In the genomic region with DNA sequence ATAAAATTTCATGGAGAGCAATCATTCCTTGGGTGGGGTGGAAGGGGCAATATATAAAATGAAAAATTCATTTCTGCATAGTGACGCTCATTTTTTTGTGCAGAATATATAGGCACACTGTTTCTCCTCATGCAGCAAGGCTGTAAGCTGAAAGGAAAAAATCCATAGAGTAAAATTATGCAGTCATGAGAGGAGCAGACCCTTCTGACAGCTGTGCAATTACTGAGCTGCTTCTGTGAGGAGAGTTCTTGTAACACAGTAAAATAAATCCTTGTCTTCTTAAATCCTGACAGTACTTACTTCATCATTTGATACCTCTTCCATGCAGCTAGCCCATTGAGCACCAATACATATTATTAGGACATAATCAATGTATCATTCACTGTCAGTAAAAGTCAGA, we compare ENCODE assay signal across 27 mouse cellular contexts.
DNase-seq lines count a peak whose midpoint lies in the region; ATAC-seq and TF ChIP-seq lines count a peak whose summit lies in the region.
"Had no signal": no experiment of that assay in that cellular context is flagged by ENCODE, and none has a peak within 500 bp of the region (broad histone marks: within the 10 kb centered on the region; RNA-seq: fewer than 3 reads in every experiment).

No protein-coding gene starts in this region.

- H3K27me3 ChIP-seq in forebrain, embryonic 14.5 days (replicated peaks; ENCODE audit: control insufficient read depth, insufficient read depth, low read length): no peaks in the 10 kb centered on the region
- no peaks in the 10 kb centered on the region for H3K27me3 ChIP-seq in forebrain, embryonic 10.5 days (ENCODE audit: poor library complexity, severe bottlenecking)
- H3K27me3 ChIP-seq in forebrain, postnatal 0 days (ENCODE audit: insufficient read depth, low read length): no peaks in the 10 kb centered on the region
- no peaks in the 10 kb centered on the region for H3K27me3 ChIP-seq in forebrain, embryonic 12.5 days
- no peaks in the 10 kb centered on the region for H3K27me3 ChIP-seq in midbrain, embryonic 14.5 days (ENCODE audit: control insufficient read depth, insufficient read depth, low read length)
- no peaks in the 10 kb centered on the region for H3K27me3 ChIP-seq in midbrain, postnatal 0 days (ENCODE audit: insufficient read depth, low read length)
- H3K27me3 ChIP-seq: CH12.LX; embryonic facial prominence, embryonic 13.5 days; embryonic facial prominence, embryonic 15.5 days; forebrain, embryonic 13.5 days; Patski had no signal

- no peaks in the 10 kb centered on the region for H3K9me3 ChIP-seq in forebrain, embryonic 14.5 days (replicated peaks; ENCODE audit: control insufficient read depth, low read length)
- no peaks in the 10 kb centered on the region for H3K9me3 ChIP-seq in forebrain, embryonic 10.5 days
- H3K9me3 ChIP-seq in forebrain, postnatal 0 days (ENCODE audit: low read length): no peaks in the 10 kb centered on the region
- no peaks in the 10 kb centered on the region for H3K9me3 ChIP-seq in forebrain, embryonic 12.5 days
- H3K9me3 ChIP-seq in midbrain, embryonic 14.5 days (ENCODE audit: control insufficient read depth, low read length): no peaks in the 10 kb centered on the region
- no peaks in the 10 kb centered on the region for H3K9me3 ChIP-seq in midbrain, postnatal 0 days (ENCODE audit: low read length)
- H3K9me3 ChIP-seq: embryonic facial prominence, embryonic 13.5 days; embryonic facial prominence, embryonic 15.5 days; forebrain, embryonic 13.5 days; G1E had no signal

- TF ChIP-seq CTCF in forebrain, postnatal 0 days (IDR thresholded peaks at IDR 0.05; ENCODE audit: low read depth): no peak
- no peak for TF ChIP-seq CTCF in midbrain, postnatal 0 days (IDR thresholded peaks at IDR 0.05)
- TF ChIP-seq CTCF in brain, embryonic 14.5 days (IDR thresholded peaks at IDR 0.05; ENCODE audit: borderline replicate concordance, extremely low read depth, insufficient read depth, insufficient read length): no peak

- ATAC-seq in forebrain, embryonic 14.5 days: no peak
- peak; percentile 38; the same call in 1 of the 2 replicates for ATAC-seq in forebrain, postnatal 0 days
- ATAC-seq in forebrain, embryonic 12.5 days (ENCODE audit: low FRiP score): no peak
- no peak for ATAC-seq in midbrain, embryonic 14.5 days (ENCODE audit: low FRiP score, low TSS enrichment)
- no peak for ATAC-seq in midbrain, postnatal 0 days (ENCODE audit: low FRiP score)
- ATAC-seq: activated CD4-positive, CD25-positive, alpha-beta regulatory T cell, adult 4 months; CD4-positive, CD25-positive, alpha-beta regulatory T cell, adult 4 months; forebrain, embryonic 13.5 days; Patski had no signal

- no peak overlapping the region for H3K9ac ChIP-seq in forebrain, embryonic 14.5 days (ENCODE audit: low read length)
- H3K9ac ChIP-seq in forebrain, postnatal 0 days: no peak overlapping the region
- H3K9ac ChIP-seq in forebrain, embryonic 12.5 days: no peak overlapping the region
- H3K9ac ChIP-seq in midbrain, embryonic 14.5 days (replicated peaks; ENCODE audit: low read length): no peak overlapping the region
- no peak overlapping the region for H3K9ac ChIP-seq in midbrain, postnatal 0 days (replicated peaks; ENCODE audit: low read length, poor library complexity, severe bottlenecking)
- H3K9ac ChIP-seq: embryonic facial prominence, embryonic 13.5 days; embryonic facial prominence, embryonic 15.5 days; forebrain, embryonic 13.5 days had no signal

- DNase-seq in forebrain, embryonic 14.5 days (ENCODE audit: low spot score): peak; percentile 19
- no peak for DNase-seq in forebrain, embryonic 10.5 days (ENCODE audit: extremely low spot score, low spot score)
- DNase-seq in forebrain, postnatal 0 days: peak; percentile 12
- DNase-seq in midbrain, embryonic 14.5 days: peak; percentile 18
- no peak for DNase-seq in midbrain, postnatal 0 days (ENCODE audit: low spot score)
- peak; percentile 52 for DNase-seq in brain, embryonic 14.5 days (ENCODE audit: low read depth)
- DNase-seq: adrenal gland, adult 8-10 months; adrenal gland, postnatal 14 days; adrenal gland, postnatal 36 days; B cell, adult 2 months; cerebellum, adult 11 months; cerebellum, adult 18-20 months; cerebellum, adult 8-10 months; cerebellum, adult 9-11 months; cerebellum, postnatal 14 days; cerebellum, postnatal 36 days; embryo, embryonic 11 days had no signal

- H3K36me3 ChIP-seq in forebrain, embryonic 14.5 days (ENCODE audit: control insufficient read depth, insufficient read depth, low read length): no peaks in the 10 kb centered on the region
- H3K36me3 ChIP-seq in forebrain, embryonic 10.5 days (replicated peaks): no peaks in the 10 kb centered on the region
- no peaks in the 10 kb centered on the region for H3K36me3 ChIP-seq in forebrain, postnatal 0 days (ENCODE audit: insufficient read depth)
- no peaks in the 10 kb centered on the region for H3K36me3 ChIP-seq in forebrain, embryonic 12.5 days (replicated peaks)
- no peaks in the 10 kb centered on the region for H3K36me3 ChIP-seq in midbrain, embryonic 14.5 days (ENCODE audit: control insufficient read depth, insufficient read depth, low read length)
- no peaks in the 10 kb centered on the region for H3K36me3 ChIP-seq in midbrain, postnatal 0 days (ENCODE audit: insufficient read depth, low read length)
- H3K36me3 ChIP-seq: embryonic facial prominence, embryonic 13.5 days; embryonic facial prominence, embryonic 15.5 days; G1E had no signal

- no peak for TF ChIP-seq POLR2A in brain, embryonic 14.5 days (IDR thresholded peaks at IDR 0.05; ENCODE audit: borderline replicate concordance, extremely low read depth, insufficient read depth, insufficient read length, poor library complexity, severe bottlenecking)

- no peak overlapping the region for H3K4me3 ChIP-seq in forebrain, embryonic 14.5 days (ENCODE audit: low read depth, low read length)
- no peak overlapping the region for H3K4me3 ChIP-seq in forebrain, embryonic 10.5 days
- no peak overlapping the region for H3K4me3 ChIP-seq in forebrain, postnatal 0 days (ENCODE audit: low read depth, low read length)
- no peak overlapping the region for H3K4me3 ChIP-seq in forebrain, embryonic 12.5 days (replicated peaks)
- no peak overlapping the region for H3K4me3 ChIP-seq in midbrain, embryonic 14.5 days (replicated peaks; ENCODE audit: low read depth, low read length)
- no peak overlapping the region for H3K4me3 ChIP-seq in midbrain, postnatal 0 days (ENCODE audit: low read depth, low read length)
- H3K4me3 ChIP-seq: embryonic facial prominence, embryonic 13.5 days; embryonic facial prominence, embryonic 15.5 days; erythroblast, embryonic 14.5 days; forebrain, embryonic 13.5 days had no signal

- WGBS in forebrain, embryonic 14.5 days: 89% methylated on average over 1 of the region's 1 CpGs
- 93% methylated on average over 1 of the region's 1 CpGs for WGBS in forebrain, embryonic 10.5 days
- 70% methylated on average over 1 of the region's 1 CpGs for WGBS in forebrain, postnatal 0 days
- 84% methylated on average over 1 of the region's 1 CpGs for WGBS in forebrain, embryonic 12.5 days
- 76% methylated on average over 1 of the region's 1 CpGs for WGBS in midbrain, embryonic 14.5 days
- WGBS in midbrain, postnatal 0 days: 56% methylated on average over 1 of the region's 1 CpGs

- H3K4me1 ChIP-seq in forebrain, embryonic 14.5 days (ENCODE audit: control insufficient read depth, insufficient read depth, low read length): no peaks in the 10 kb centered on the region
- H3K4me1 ChIP-seq in forebrain, embryonic 10.5 days: no peaks in the 10 kb centered on the region
- 0 out of 2 replicates have a peak, but pooled peaks cover 4% of the 10 kb centered on the region for H3K4me1 ChIP-seq in forebrain, postnatal 0 days (ENCODE audit: insufficient read depth)
- H3K4me1 ChIP-seq in forebrain, embryonic 12.5 days: no peaks in the 10 kb centered on the region
- H3K4me1 ChIP-seq in midbrain, embryonic 14.5 days (ENCODE audit: control insufficient read depth, insufficient read depth, low read length): no peaks in the 10 kb centered on the region
- no peaks in the 10 kb centered on the region for H3K4me1 ChIP-seq in midbrain, postnatal 0 days (ENCODE audit: insufficient read depth, low read length)
- H3K4me1 ChIP-seq: embryonic facial prominence, embryonic 13.5 days; embryonic facial prominence, embryonic 15.5 days; forebrain, embryonic 13.5 days had no signal

- H3K27ac ChIP-seq in forebrain, embryonic 14.5 days (ENCODE audit: low read depth, low read length): no peak overlapping the region
- H3K27ac ChIP-seq in forebrain, embryonic 10.5 days: no peak overlapping the region
- H3K27ac ChIP-seq in forebrain, postnatal 0 days (ENCODE audit: low read depth, low read length): no peak overlapping the region
- H3K27ac ChIP-seq in forebrain, embryonic 12.5 days: no peak overlapping the region
- H3K27ac ChIP-seq in midbrain, embryonic 14.5 days (replicated peaks; ENCODE audit: low read depth, low read length): no peak overlapping the region
- no peak overlapping the region for H3K27ac ChIP-seq in midbrain, postnatal 0 days (ENCODE audit: low read depth, low read length)
- H3K27ac ChIP-seq: embryonic facial prominence, embryonic 13.5 days; embryonic facial prominence, embryonic 15.5 days; forebrain, embryonic 13.5 days had no signal

- no peak overlapping the region for H3K4me2 ChIP-seq in forebrain, embryonic 14.5 days (ENCODE audit: low read length)
- no peak overlapping the region for H3K4me2 ChIP-seq in forebrain, postnatal 0 days (ENCODE audit: low read depth)
- no peak overlapping the region for H3K4me2 ChIP-seq in forebrain, embryonic 12.5 days
- H3K4me2 ChIP-seq in midbrain, embryonic 14.5 days (ENCODE audit: low read length): no peak overlapping the region
- H3K4me2 ChIP-seq in midbrain, postnatal 0 days (ENCODE audit: low read depth, low read length, poor library complexity, severe bottlenecking): no peak overlapping the region
- H3K4me2 ChIP-seq: embryonic facial prominence, embryonic 13.5 days; embryonic facial prominence, embryonic 15.5 days; forebrain, embryonic 13.5 days had no signal

Comparison
In these comparisons a context has a peak if more than half of its experiments do, and no peak if none do; other contexts are left out.
1. DNase-seq: peak in forebrain, embryonic 14.5 days (single experiment), forebrain, postnatal 0 days (single experiment), midbrain, embryonic 14.5 days (single experiment) and brain, embryonic 14.5 days (single experiment); none in forebrain, embryonic 10.5 days (single experiment) and midbrain, postnatal 0 days (single experiment).